Mouse (Mus musculus) MEL (cell line): Measurements from ENCODE around the gene Etfdh. TPM values are rescaled to one million over a fixed set of nuclear protein-coding genes. Genes with fewer than 3 reads are reported as not detected.

Source experiments
- DNase-seq: peaks from one replicate; pipeline ENCODE4 v3.0.0; 2011; ENCODE audit warnings: low read depth, low spot score
- H3K27ac ChIP-seq: 2 replicates; pipeline ENCODE4 v1.5.1; 2012; ENCODE audit warnings: low read depth, mild to moderate bottlenecking, control low read depth, low read length, moderate library complexity; ENCODE audit not compliant: control insufficient read depth
- H3K27me3 ChIP-seq, 2 experiments: fragments of 150-350 bp in 1 of 2; sonication (generic) in 1 of 2; 2 replicates each; pipeline ENCODE4 v1.6.1; 2012; ENCODE audit warnings: low read length in 2 of 2, mild to moderate bottlenecking in 2 of 2, improper control_type of control experiment in 1 of 2, moderate library complexity in 1 of 2; ENCODE audit not compliant: insufficient read depth in 2 of 2, control insufficient read depth in 1 of 2
- H3K36me3 ChIP-seq, 2 experiments: 2 replicates each; pipeline ENCODE4 v1.6.1; 2012 to 2014; ENCODE audit warnings: low read length in 2 of 2, improper control_type of control experiment in 1 of 2, inconsistent platforms in 1 of 2, mild to moderate bottlenecking in 1 of 2; ENCODE audit not compliant: insufficient read depth in 2 of 2, control insufficient read depth in 1 of 2
- H3K4me1 ChIP-seq, 2 experiments: fragments of 150-350 bp in 1 of 2; sonication (generic) in 1 of 2; 2 replicates each; pipeline ENCODE4 v1.6.1; 2012; ENCODE audit warnings: low read length in 2 of 2, improper control_type of control experiment in 1 of 2, mild to moderate bottlenecking in 1 of 2; ENCODE audit not compliant: insufficient read depth in 2 of 2, control insufficient read depth in 1 of 2
- H3K4me3 ChIP-seq, 2 experiments: fragments of 150-350 bp in 1 of 2; sonication (generic) in 1 of 2; 2 replicates each; pipeline ENCODE4 v1.5.1; 2012; ENCODE audit warnings: low read depth in 2 of 2, low read length in 2 of 2, mild to moderate bottlenecking in 2 of 2, moderate library complexity in 2 of 2, control low read depth in 1 of 2, improper control_type of control experiment in 1 of 2; ENCODE audit not compliant: control insufficient read depth in 1 of 2, insufficient read depth in 1 of 2
- H3K79me2 ChIP-seq: 2 replicates; pipeline ENCODE4 v1.6.1; 2012; ENCODE audit warnings: mild to moderate bottlenecking, low read length, moderate library complexity; ENCODE audit not compliant: control insufficient read depth, poor library complexity, insufficient read depth
- H3K9ac ChIP-seq: 2 replicates; pipeline ENCODE4 v1.6.1; 2012; ENCODE audit warnings: low read depth, mild to moderate bottlenecking, control low read depth, low read length, moderate library complexity; ENCODE audit not compliant: control insufficient read depth, poor library complexity, severe bottlenecking
- H3K9me3 ChIP-seq: fragments of 150-350 bp; sonication (generic); replicated peaks from 2 replicates; pipeline ENCODE4 v1.6.1; 2012; ENCODE audit warnings: mild to moderate bottlenecking, low read length, improper control_type of control experiment, moderate library complexity; ENCODE audit not compliant: insufficient read depth
- BHLHE40 ChIP-seq: IDR thresholded peaks from 2 replicates; pipeline ENCODE4 v1.6.1; 2012; ENCODE audit warnings: low read depth, mild to moderate bottlenecking, inconsistent platforms, low read length, improper control_type of control experiment, borderline replicate concordance
- CHD2 ChIP-seq: IDR thresholded peaks from 2 replicates; pipeline ENCODE4 v1.6.1; 2011; ENCODE audit warnings: low read length, improper control_type of control experiment
- CTCF ChIP-seq, 3 experiments: IDR thresholded peaks in 2 of 3; conservative IDR thresholded peaks in 1 of 3; 2 replicates each; pipeline ENCODE4 v1.5.1; 2011 to 2012; ENCODE audit warnings: low read length in 3 of 3, low read depth in 2 of 3, mild to moderate bottlenecking in 2 of 3, improper control_type of control experiment in 1 of 3, inconsistent platforms in 1 of 3, mixed read lengths in 1 of 3, moderate library complexity in 1 of 3; ENCODE audit not compliant: control insufficient read depth in 1 of 3, insufficient read depth in 1 of 3, poor library complexity in 1 of 3, severe bottlenecking in 1 of 3
- E2F4 ChIP-seq: IDR thresholded peaks from 2 replicates; pipeline ENCODE4 v1.6.1; 2011; ENCODE audit warnings: low read depth, low read length, improper control_type of control experiment, borderline replicate concordance
- GATA1 ChIP-seq: IDR thresholded peaks from 2 replicates; pipeline ENCODE4 v1.6.1; 2011; ENCODE audit warnings: low read depth, low read length, improper control_type of control experiment
- HCFC1 ChIP-seq: IDR thresholded peaks from 2 replicates; pipeline ENCODE4 v1.6.1; 2012; ENCODE audit warnings: low read depth, mild to moderate bottlenecking, inconsistent platforms, low read length, improper control_type of control experiment, moderate library complexity
- KAT2A ChIP-seq: conservative IDR thresholded peaks from 2 replicates; pipeline ENCODE4 v1.6.1; 2012; ENCODE audit warnings: low read depth, low read length, improper control_type of control experiment, inconsistent platforms
- MEF2A ChIP-seq: IDR thresholded peaks from 2 replicates; pipeline ENCODE4 v1.6.1; 2014; ENCODE audit warnings: low read depth, mild to moderate bottlenecking, inconsistent platforms, low read length, improper control_type of control experiment; ENCODE audit not compliant: poor library complexity, insufficient replicate concordance, severe bottlenecking; ENCODE audit errors: extremely low read depth
- MYB ChIP-seq: IDR thresholded peaks from 2 replicates; pipeline ENCODE4 v1.6.1; 2011; ENCODE audit warnings: mild to moderate bottlenecking, low read depth, low read length, improper control_type of control experiment
- NRF1 ChIP-seq: IDR thresholded peaks from 2 replicates; pipeline ENCODE4 v1.6.1; 2014; ENCODE audit warnings: low read depth, mild to moderate bottlenecking, inconsistent platforms, low read length, improper control_type of control experiment, moderate library complexity; ENCODE audit not compliant: poor library complexity, insufficient read depth, severe bottlenecking
- RAD21 ChIP-seq: IDR thresholded peaks from 2 replicates; pipeline ENCODE4 v1.6.1; 2011; ENCODE audit warnings: mild to moderate bottlenecking, low read depth, low read length, improper control_type of control experiment
- SIN3A ChIP-seq: IDR thresholded peaks from 2 replicates; pipeline ENCODE4 v1.6.1; 2012; ENCODE audit warnings: low read length, improper control_type of control experiment, inconsistent platforms
- SMC3 ChIP-seq: IDR thresholded peaks from 2 replicates; pipeline ENCODE4 v1.6.1; 2011; ENCODE audit warnings: low read depth, low read length, improper control_type of control experiment
- TCF12 ChIP-seq: IDR thresholded peaks from 2 replicates; pipeline ENCODE4 v1.6.1; 2014; ENCODE audit warnings: low read depth, mild to moderate bottlenecking, inconsistent platforms, low read length, improper control_type of control experiment, moderate library complexity
- USF1 ChIP-seq: IDR thresholded peaks from 2 replicates; pipeline ENCODE4 v1.6.1; 2014; ENCODE audit warnings: low read depth, mild to moderate bottlenecking, inconsistent platforms, low read length, improper control_type of control experiment, moderate library complexity
- ZC3H11A ChIP-seq: IDR thresholded peaks from 2 replicates; pipeline ENCODE4 v1.6.1; 2012; ENCODE audit warnings: low read depth, mild to moderate bottlenecking, inconsistent platforms, low read length, improper control_type of control experiment
- polyA plus RNA-seq, 2 experiments: library from polyadenylated mRNA; stranded (reverse) in 1 of 2; unstranded in 1 of 2; fragments of >175 nt in 1 of 2; fragments of >200 nt in 1 of 2; gene quantifications; 2 replicates each; pipeline versions ENCODE4 v1.2.1 to v1.2.4; 2012; ENCODE audit warnings: low replicate concordance in 2 of 2, low read depth in 1 of 2; ENCODE audit not compliant: insufficient read length in 2 of 2, insufficient read depth in 1 of 2, missing spikeins in 1 of 2
- total RNA-seq: library from RNA; depleted of rRNA; stranded (reverse); fragments of 300-350 nt; gene quantifications from 2 replicates; pipeline ENCODE4 v1.2.3, GENCODE M21; 2012

The Etfdh gene
- total and polyA plus RNA-seq, 3 experiments = 37.6 to 47.7 TPM; not detected in 1

DNA sequence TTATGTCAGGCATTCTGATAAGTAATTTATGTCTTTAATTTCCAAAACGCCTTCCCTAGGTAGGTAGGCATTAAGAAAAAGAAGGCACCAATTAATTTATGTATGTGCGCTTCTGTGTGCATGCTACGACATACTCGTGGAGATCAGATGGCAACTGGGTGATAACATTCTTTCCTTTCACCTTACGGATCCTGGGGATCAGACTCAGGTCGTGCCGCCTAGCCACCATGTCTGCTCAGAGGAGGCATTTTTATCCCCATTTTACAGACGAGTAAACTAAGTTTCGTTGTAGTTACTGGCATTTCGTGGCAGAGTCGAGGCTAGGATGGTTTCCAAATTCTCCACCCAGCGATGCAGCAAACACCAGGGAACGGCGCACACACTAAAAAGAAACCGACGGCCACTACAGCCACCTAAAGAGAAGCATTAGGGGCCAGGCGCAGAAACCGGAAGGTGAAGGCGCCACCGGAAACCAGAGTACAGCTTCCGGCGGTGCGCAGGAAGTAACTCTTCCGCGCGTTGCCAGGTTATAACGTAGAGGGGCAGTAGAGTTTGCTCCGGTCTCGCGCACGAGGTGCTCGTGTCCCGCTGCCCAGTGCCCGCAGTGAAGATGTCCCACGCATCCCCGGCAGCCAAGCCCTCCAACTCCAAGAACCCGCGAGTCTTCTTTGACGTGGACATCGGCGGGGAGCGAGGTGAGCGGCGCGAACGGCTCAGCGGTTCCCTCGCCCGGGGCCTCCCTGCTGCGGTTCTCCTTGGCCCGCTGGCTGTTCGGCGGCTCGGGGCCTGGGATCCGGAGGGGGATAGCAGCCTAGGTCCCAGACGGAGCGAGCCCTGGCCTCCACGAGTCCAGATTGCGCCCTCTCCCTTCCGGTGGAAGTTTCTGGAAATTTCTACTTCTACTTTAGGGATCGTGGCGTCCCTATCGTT lies 38.2 kb downstream of the Etfdh start, which contains the start of gene Ppid (continued):
- no peak for TF ChIP-seq E2F4
- no peak for TF ChIP-seq GATA1
- TF ChIP-seq MEF2A = no peak
- no peak for TF ChIP-seq MYB

DNA sequence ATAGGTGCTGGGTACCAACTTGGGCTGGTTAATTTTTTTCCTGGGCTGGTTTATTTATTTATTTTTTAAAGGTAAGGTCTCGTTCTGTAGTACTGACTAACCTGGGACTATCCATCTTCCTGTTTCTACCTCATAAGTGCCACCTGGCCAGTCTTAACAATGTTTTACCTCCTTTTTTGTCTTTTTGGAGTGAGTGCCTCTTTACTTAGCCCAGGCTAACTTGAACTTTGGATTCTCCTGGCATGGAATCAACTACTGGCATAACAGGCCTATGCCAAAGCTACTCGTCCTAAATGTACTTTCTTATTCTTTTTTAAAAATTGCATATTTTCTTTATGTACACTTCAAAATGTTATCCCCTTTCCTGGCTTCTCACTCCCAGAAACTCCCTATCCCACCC lies 39.6 kb downstream of the Etfdh start:
- no peak overlapping the region for H3K9ac ChIP-seq
- no peaks in the 10 kb centered on the region for H3K27me3 ChIP-seq
- H3K9me3 ChIP-seq = no peaks in the 10 kb centered on the region
- DNase-seq = peak; percentile 8
- no peak overlapping the region for H3K4me3 ChIP-seq
- H3K79me2 ChIP-seq = peaks cover 35% of the 10 kb centered on the region
- no peak for TF ChIP-seq USF1
- no peak for TF ChIP-seq E2F4
- no peak for TF ChIP-seq CHD2
- TF ChIP-seq MYB = no peak
- no peak for TF ChIP-seq TCF12
- H3K4me1 ChIP-seq = peaks cover 0 to 10% of the 10 kb centered on the region in 2 experiments; a peak in 2 of 4 replicates
- no peak overlapping the region for H3K27ac ChIP-seq
- peaks cover 9 to 22% of the 10 kb centered on the region in 2 experiments for H3K36me3 ChIP-seq

DNA sequence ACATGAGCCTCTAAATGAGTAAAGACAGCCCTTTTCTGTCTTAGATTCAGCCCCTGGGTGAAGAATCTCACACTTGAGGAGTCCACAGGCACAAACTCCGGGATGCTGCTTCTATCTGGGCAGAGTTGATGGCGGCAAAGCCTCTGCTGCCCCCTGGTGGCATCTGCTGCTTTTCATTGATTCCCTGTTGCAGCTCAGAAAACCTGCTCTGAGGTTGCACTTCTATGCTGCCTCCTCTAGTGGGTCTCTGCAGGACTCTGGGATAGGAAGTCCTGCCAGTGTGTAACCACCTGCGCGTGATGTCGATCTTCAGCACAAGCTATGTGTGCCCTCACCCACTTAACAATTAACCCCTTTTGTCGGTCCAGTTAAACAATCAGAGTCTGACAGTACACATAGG lies 42.5 kb downstream of the Etfdh start:
- no peak for TF ChIP-seq BHLHE40
- TF ChIP-seq SMC3 = peak; percentile 99
- no peak for TF ChIP-seq KAT2A
- TF ChIP-seq ZC3H11A = peak; percentile 98
- peak; percentile 95 to 100 (median 96) for TF ChIP-seq CTCF (IDR thresholded peaks at IDR 0.05 in 2 of 3, conservative IDR thresholded peaks at IDR 0.05 in 1 of 3; ENCODE audit: control insufficient read depth in 1 of 3, insufficient read depth in 1 of 3, low read depth in 2 of 3, low read length in 3 of 3, poor library complexity in 1 of 3, severe bottlenecking in 1 of 3)
- TF ChIP-seq HCFC1 = peak; percentile 42; the same call in 1 of the 2 replicates
- 0 out of 2 replicates have a peak, but pooled peaks have one; percentile 16 for TF ChIP-seq NRF1
- TF ChIP-seq SIN3A = 0 out of 2 replicates have a peak, but pooled peaks have one; percentile 23
- peak; percentile 100 for TF ChIP-seq RAD21
- TF ChIP-seq GATA1 = 0 out of 2 replicates have a peak, but pooled peaks have one; percentile 21
- Histone ChIP-seq H3K9ac (peak overlapping the region; percentile 53), H3K9me3 (no peaks in the 10 kb centered on the region), H3K36me3 (peaks cover 0 to 6% of the 10 kb centered on the region in 2 experiments; a peak in 2 of 4 replicates), H3K4me3 (peak overlapping the region; percentile 28 to 44; a peak in 3 of 4 replicates), H3K27me3 (no peaks in the 10 kb centered on the region), H3K79me2 (peaks cover 10% of the 10 kb centered on the region), H3K4me1 (peaks cover 0 to 7% of the 10 kb centered on the region in 2 experiments; a peak in 2 of 4 replicates), H3K27ac (no peak overlapping the region)
- DNase-seq = peak; percentile 95
